In the genomic region with DNA sequence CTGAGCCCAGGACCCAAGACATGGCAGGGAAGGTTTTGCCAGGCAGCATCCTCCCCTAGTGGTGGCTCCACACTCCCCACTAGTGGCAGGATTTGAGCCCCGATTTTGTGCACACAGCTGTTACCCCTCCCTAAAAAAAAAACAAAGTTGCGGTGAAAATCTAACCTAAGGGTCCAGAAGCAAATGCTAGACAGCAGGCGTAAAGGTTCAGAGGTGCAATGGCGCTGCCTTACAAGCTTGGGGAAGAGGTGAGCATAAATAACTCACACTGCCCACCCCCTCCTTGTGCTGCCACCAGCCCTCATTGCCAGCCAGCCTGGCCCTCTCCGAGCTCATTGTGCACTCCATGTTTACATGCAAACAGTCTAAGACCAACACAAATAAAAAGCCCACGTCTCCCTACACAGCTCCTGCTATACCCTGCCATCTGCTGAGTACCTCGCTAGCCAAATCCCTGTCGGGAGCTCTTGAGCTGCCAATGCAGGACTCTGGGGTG, we compare ENCODE assay signal across 9 mouse cellular contexts. TPM values are rescaled to one million over a fixed set of nuclear protein-coding genes. Genes with fewer than 3 reads are reported as not detected.
DNase-seq lines count a peak whose midpoint lies in the region; ATAC-seq and TF ChIP-seq lines count a peak whose summit lies in the region.
"Had no signal": no experiment of that assay in that cellular context is flagged by ENCODE, and none has a peak within 500 bp of the region (broad histone marks: within the 10 kb centered on the region; RNA-seq: fewer than 3 reads in every experiment).

No protein-coding gene starts in this region.

- H3K9ac ChIP-seq in limb, embryonic 11.5 days (ENCODE audit: low read length): no peak overlapping the region
- no peak overlapping the region for H3K9ac ChIP-seq in embryonic facial prominence, embryonic 14.5 days (ENCODE audit: low read depth, low read length)
- no peak overlapping the region for H3K9ac ChIP-seq in kidney, embryonic 16.5 days (replicated peaks; ENCODE audit: low read length)
- H3K9ac ChIP-seq: liver, embryonic 14.5 days had no signal

- no peaks in the 10 kb centered on the region for H3K36me3 ChIP-seq in limb, embryonic 11.5 days (ENCODE audit: control insufficient read depth, insufficient read depth, low read length)
- no peaks in the 10 kb centered on the region for H3K36me3 ChIP-seq in limb, embryonic 10.5 days
- no peaks in the 10 kb centered on the region for H3K36me3 ChIP-seq in embryonic facial prominence, embryonic 14.5 days (ENCODE audit: control insufficient read depth, insufficient read depth, low read length)
- no peaks in the 10 kb centered on the region for H3K36me3 ChIP-seq in kidney, embryonic 16.5 days (ENCODE audit: insufficient read depth, low read length)

- H3K27ac ChIP-seq in limb, embryonic 11.5 days (replicated peaks; ENCODE audit: low read depth, low read length): no peak overlapping the region
- H3K27ac ChIP-seq in limb, embryonic 10.5 days: no peak overlapping the region
- H3K27ac ChIP-seq in embryonic facial prominence, embryonic 14.5 days (replicated peaks; ENCODE audit: low read depth, low read length): no peak overlapping the region
- H3K27ac ChIP-seq in left cerebral cortex, adult 2 months: peak overlapping the region; percentile 32; the same call in 1 of the 2 replicates
- H3K27ac ChIP-seq in kidney, embryonic 16.5 days (ENCODE audit: low read length): no peak overlapping the region
- H3K27ac ChIP-seq: liver, embryonic 14.5 days had no signal

- ATAC-seq in limb, embryonic 11.5 days (ENCODE audit: insufficient number of reproducible peaks, low FRiP score, low TSS enrichment, low read depth): no peak
- no peak for ATAC-seq in embryonic facial prominence, embryonic 14.5 days (ENCODE audit: low read depth)
- no peak for ATAC-seq in kidney, embryonic 16.5 days (ENCODE audit: low FRiP score, low TSS enrichment)

- peaks cover 4% of the 10 kb centered on the region; the same call in 1 of the 2 replicates for H3K4me1 ChIP-seq in limb, embryonic 11.5 days (ENCODE audit: control insufficient read depth, insufficient read depth, low read length)
- peaks cover 17% of the 10 kb centered on the region for H3K4me1 ChIP-seq in limb, embryonic 10.5 days
- no peaks in the 10 kb centered on the region for H3K4me1 ChIP-seq in embryonic facial prominence, embryonic 14.5 days (ENCODE audit: control insufficient read depth, insufficient read depth, low read length)
- H3K4me1 ChIP-seq in kidney, embryonic 16.5 days (ENCODE audit: insufficient read depth, low read length): peaks cover 9% of the 10 kb centered on the region; the same call in 1 of the 2 replicates

- WGBS in limb, embryonic 11.5 days: 21% methylated on average over 8 of the region's 8 CpGs
- 22% methylated on average over 8 of the region's 8 CpGs for WGBS in limb, embryonic 10.5 days
- WGBS in embryonic facial prominence, embryonic 14.5 days: 23% methylated on average over 8 of the region's 8 CpGs
- 15% methylated on average over 8 of the region's 8 CpGs for WGBS in kidney, embryonic 16.5 days

- TF ChIP-seq CTCF in left cerebral cortex, adult 2 months (IDR thresholded peaks at IDR 0.05): peak; percentile 85

- intact Hi-C loops in left cerebral cortex, adult 2 months (cut with DNase I): loop anchor here (2.0 to 10.0 kb wide), 6 partner anchors 69 to 746 kb away; no protein-coding TSS in a partner anchor

- DNase-seq in limb, embryonic 11.5 days (ENCODE audit: low spot score): peak; percentile 29
- no peak for DNase-seq in limb, embryonic 10.5 days (ENCODE audit: low spot score)
- DNase-seq in embryonic facial prominence, embryonic 14.5 days (ENCODE audit: low spot score): no peak
- peak; percentile 51 to 54 for DNase-seq in left cerebral cortex, adult 2 months (ENCODE audit: extremely low spot score in 1 of 2, low spot score in 2 of 2)
- peak; percentile 55 for DNase-seq in retina, postnatal 1 day
- no peak for DNase-seq in B cell, adult 2 months
- no peak for DNase-seq in thymus, postnatal 14 days

- H3K4me3 ChIP-seq in limb, embryonic 11.5 days (ENCODE audit: low read depth, low read length): no peak overlapping the region
- H3K4me3 ChIP-seq in limb, embryonic 10.5 days: no peak overlapping the region
- no peak overlapping the region for H3K4me3 ChIP-seq in embryonic facial prominence, embryonic 14.5 days (ENCODE audit: low read depth, low read length)
- H3K4me3 ChIP-seq in left cerebral cortex, adult 2 months: peak overlapping the region; percentile 33
- H3K4me3 ChIP-seq in kidney, embryonic 16.5 days (ENCODE audit: low read length): no peak overlapping the region

- H3K9me3 ChIP-seq in limb, embryonic 11.5 days (ENCODE audit: control insufficient read depth, low read length): no peaks in the 10 kb centered on the region
- H3K9me3 ChIP-seq in limb, embryonic 10.5 days (replicated peaks): no peaks in the 10 kb centered on the region
- H3K9me3 ChIP-seq in embryonic facial prominence, embryonic 14.5 days (ENCODE audit: control insufficient read depth, low read length): no peaks in the 10 kb centered on the region
- H3K9me3 ChIP-seq in kidney, embryonic 16.5 days (ENCODE audit: low read length): no peaks in the 10 kb centered on the region

- peaks cover 15% of the 10 kb centered on the region for H3K27me3 ChIP-seq in limb, embryonic 11.5 days (ENCODE audit: control insufficient read depth, insufficient read depth, low read length)
- H3K27me3 ChIP-seq in limb, embryonic 10.5 days (ENCODE audit: low read depth, poor library complexity, severe bottlenecking): peaks cover 40% of the 10 kb centered on the region
- peaks cover 25% of the 10 kb centered on the region for H3K27me3 ChIP-seq in embryonic facial prominence, embryonic 14.5 days (replicated peaks; ENCODE audit: control insufficient read depth, insufficient read depth, low read length)
- peaks cover 34% of the 10 kb centered on the region for H3K27me3 ChIP-seq in kidney, embryonic 16.5 days (ENCODE audit: insufficient read depth, low read length)

- no peak overlapping the region for H3K4me2 ChIP-seq in limb, embryonic 11.5 days (ENCODE audit: low read depth, severe bottlenecking)
- H3K4me2 ChIP-seq in embryonic facial prominence, embryonic 14.5 days (ENCODE audit: low read depth, low read length): peak overlapping the region; percentile 97; the same call in 1 of the 2 replicates
- H3K4me2 ChIP-seq in kidney, embryonic 16.5 days (replicated peaks; ENCODE audit: low read depth, low read length): no peak overlapping the region

RNA-seq across cellular contexts. Expression of gene Astn2, which starts 3.2 kb away (rescaled TPM):
- 0.47 and 0.50 TPM in 2 replicates for polyA plus RNA-seq in limb, embryonic 11.5 days (2014; fragmentation: Nextera tagmentation; extraction: Ambion mirVana)
- 0.29 and 0.66 TPM in 2 replicates for polyA plus RNA-seq in limb, embryonic 10.5 days (2016; fragmentation: Nextera tagmentation; extraction: Ambion mirVana)
- 1.0 and 1.2 TPM in 2 replicates for polyA plus RNA-seq in embryonic facial prominence, embryonic 14.5 days (2014; fragmentation: Nextera tagmentation; extraction: Ambion mirVana)
- 10 to 100 TPM; 38.3 to 40.3 TPM for total RNA-seq in left cerebral cortex, adult 2 months (2021)
- 0.09 and 0.11 TPM in 2 replicates for polyA plus RNA-seq in kidney, embryonic 16.5 days (2015; fragmentation: Nextera tagmentation; extraction: Ambion mirVana)

Comparison
In these comparisons a context has a peak if more than half of its experiments do, and no peak if none do; other contexts are left out.
1. DNase-seq: peak in limb, embryonic 11.5 days (single experiment), left cerebral cortex, adult 2 months (2 of 2) and retina, postnatal 1 day (single experiment); none in limb, embryonic 10.5 days (single experiment), embryonic facial prominence, embryonic 14.5 days (single experiment), B cell, adult 2 months (0 of 2) and thymus, postnatal 14 days (single experiment).